Mouse (Mus musculus): ENCODE measurements around the gene Cdc42.

GRCm38 (mm10) chr4:137357517-137358254 lies at the start of gene Cdc42:
- TF ChIP-seq POLR2A (IDR thresholded peaks at IDR 0.05; ENCODE audit: borderline replicate concordance, insufficient read depth, low read length): peak; percentile 86
- TF ChIP-seq CTCF (IDR thresholded peaks at IDR 0.05; ENCODE audit: borderline replicate concordance, insufficient read depth, low read depth, low read length): no peak
